Mouse (Mus musculus) lung, postnatal 4 days (tissue): ENCODE data around the gene Spata21.

Experiments
- DNase-seq, 2 experiments: peaks; one replicate each; pipeline ENCODE4 v3.0.0; 2021

Gene Spata21

GRCm38 (mm10) chr4:141159666-141160065 lies 71.5 kb downstream of the Spata21 start:
- no peak for DNase-seq

GRCm38 (mm10) chr4:141160193-141160592 lies 72.1 kb downstream of the Spata21 start:
- no peak for DNase-seq

- DNase-seq, result no peak
Observed at GRCm38 (mm10) chr4:141161699-141162208, 73.6 kb downstream of the Spata21 start.
